Mouse (Mus musculus) ES-Bruce4 (cell line): Measurements from ENCODE around the gene Gpr171.

Experiments used
- CTCF ChIP-seq: IDR thresholded peaks from one replicate; pipeline ENCODE4 v1.8.1; 2011; ENCODE audit warnings: low read depth, low read length
- EP300 ChIP-seq: IDR thresholded peaks from 2 replicates; pipeline ENCODE4 v1.6.1; 2011; ENCODE audit warnings: low read depth, low read length; ENCODE audit not compliant: insufficient read depth
- POLR2A ChIP-seq: IDR thresholded peaks from one replicate; pipeline ENCODE4 v1.8.1; 2011; ENCODE audit warnings: low read length; ENCODE audit not compliant: insufficient read depth

GRCm38 (mm10) chr3:59125022-59125421 lies 23.4 kb upstream of the Gpr171 start:
- TF ChIP-seq POLR2A (no peak), CTCF (no peak), EP300 (no peak)
